Mouse (Mus musculus): Measurements from ENCODE around the gene Zfyve9. TPM values are rescaled to one million over a fixed set of nuclear protein-coding genes. Genes with fewer than 3 reads are reported as not detected.
A peak's percentile ranks its signal among the peaks of the same experiment; 100 is the strongest.

Gene Zfyve9
- polyA plus RNA-seq (2015; fragmentation: Nextera tagmentation; extraction: Ambion mirVana), result 0.95 and 0.97 TPM in 2 replicates

DNA sequence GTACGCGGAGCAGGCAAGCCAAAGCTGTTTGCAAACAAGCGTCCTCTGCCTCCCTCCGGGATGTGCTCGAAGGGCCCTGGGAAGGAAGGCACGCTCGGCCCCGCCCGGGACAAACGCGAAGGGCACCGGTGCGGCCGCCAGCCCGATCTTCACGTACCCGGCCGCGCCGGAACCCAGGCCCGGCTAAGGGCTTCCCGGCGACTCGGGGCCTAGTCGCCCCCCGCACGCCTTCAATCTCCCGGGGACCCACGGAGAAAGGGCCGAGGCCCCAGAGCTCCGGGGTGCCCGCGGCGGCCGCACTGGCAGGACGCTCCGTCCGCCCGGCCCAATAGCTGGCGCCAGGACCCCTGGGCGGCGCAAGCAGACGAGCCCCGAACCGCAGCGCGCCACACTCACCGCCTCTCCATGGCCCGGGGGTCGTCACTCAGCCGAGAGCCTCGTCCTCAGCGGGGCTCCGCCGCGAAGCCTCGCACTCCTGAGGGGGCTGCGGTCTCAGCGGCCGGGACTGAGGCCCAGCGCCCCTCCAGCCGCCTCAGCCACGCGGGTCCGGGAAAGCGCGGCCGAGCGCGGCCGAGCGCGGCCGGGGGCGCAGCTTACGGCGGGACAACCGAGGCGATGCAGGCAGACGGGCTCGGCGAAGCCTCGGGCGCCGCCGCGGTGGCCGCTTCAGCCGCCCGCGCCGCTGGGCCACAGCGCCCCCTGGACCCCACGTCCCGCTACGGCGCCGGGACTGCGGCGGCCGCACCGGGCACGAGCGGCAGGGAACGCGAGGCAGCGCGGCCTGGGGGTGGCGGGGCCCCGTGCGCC lies at the start of gene Zfyve9:
Gene Zfyve9 (minus strand): TSS at position 742 of the 807 bp plus-strand sequence.
- ATAC-seq, result peak; percentile 92
- Histone ChIP-seq H3K4me3 (ENCODE audit: low read depth, low read length) (peak within 1 kb of the TSS; percentile 68), H3K27me3 (ENCODE audit: insufficient read depth, low read length) (peaks cover 8% of the 10 kb centered on the region; the same call in 1 of the 2 replicates), H3K9ac (replicated peaks) (peak within 1 kb of the TSS; percentile 72), H3K9me3 (ENCODE audit: low read length) (no peaks in the 10 kb centered on the region), H3K4me1 (ENCODE audit: insufficient read depth) (no peaks in the 10 kb centered on the region; the same call in 1 of the 2 replicates), H3K4me2 (ENCODE audit: low read depth, low read length) (peak within 1 kb of the TSS; percentile 88), H3K36me3 (replicated peaks; ENCODE audit: insufficient read depth, low read length) (no peaks in the 10 kb centered on the region), H3K27ac (ENCODE audit: low read depth) (peak within 1 kb of the TSS; percentile 85)
- TF ChIP-seq EP300 (IDR thresholded peaks at IDR 0.05; ENCODE audit: low read depth) (no peak), CTCF (IDR thresholded peaks at IDR 0.05; ENCODE audit: low read depth) (peak; percentile 46)
- under 1% methylated on average over 100 of the region's 111 CpGs for WGBS (ENCODE audit: insufficient replicate concordance)
- DNase-seq, result peak; percentile 83

DNA sequence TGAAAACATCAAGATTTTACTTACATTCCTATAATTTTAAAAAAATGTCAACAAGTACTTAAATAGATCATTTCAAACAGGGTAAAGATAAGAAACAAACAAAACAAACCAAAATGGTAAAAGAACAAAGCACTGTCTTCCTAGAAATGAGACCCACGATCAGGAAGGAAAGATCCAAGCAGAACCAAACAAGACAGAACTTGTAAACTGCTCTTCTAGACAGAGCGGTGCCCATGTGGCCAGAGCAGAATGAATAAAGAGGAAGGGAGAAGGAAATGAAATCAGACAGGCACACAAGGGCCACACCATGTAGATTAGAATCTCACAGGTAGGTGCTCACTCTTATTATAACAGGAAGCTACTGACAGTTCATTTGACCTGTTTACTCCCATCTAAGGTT lies 46.0 kb upstream of the Zfyve9 start:
- 81% methylated on average over 2 of the region's 2 CpGs for whole genome bisulfite sequencing (ENCODE audit: insufficient replicate concordance)
- no peak overlapping the region for H3K9ac ChIP-seq (replicated peaks)

DNA sequence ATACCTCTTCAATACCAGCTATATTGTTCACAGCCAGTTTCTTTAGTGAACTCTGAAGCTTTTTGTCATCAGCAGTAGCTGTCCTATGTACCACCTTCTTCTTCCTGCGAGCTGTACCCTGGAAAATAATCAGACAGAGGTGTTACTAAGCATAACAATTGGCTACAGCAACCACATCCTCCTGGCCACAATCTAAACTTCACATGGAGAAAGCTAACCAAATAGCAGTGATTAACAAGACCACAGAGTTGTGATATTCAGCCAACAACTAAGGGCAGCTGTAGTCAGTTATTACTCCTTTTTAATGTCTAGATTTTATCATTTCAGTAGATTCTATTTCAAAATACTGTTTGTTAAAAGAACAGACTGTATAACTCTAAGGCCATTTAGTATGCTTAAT lies 45.5 kb upstream of the Zfyve9 start:
- no peak overlapping the region for H3K4me3 ChIP-seq (ENCODE audit: low read depth, low read length)
- no peak overlapping the region for H3K9ac ChIP-seq (replicated peaks)
- H3K36me3 ChIP-seq (replicated peaks; ENCODE audit: insufficient read depth, low read length), result peaks cover 50% of the 10 kb centered on the region
- H3K4me2 ChIP-seq (ENCODE audit: low read depth, low read length), result no peak overlapping the region
- TF ChIP-seq CTCF (IDR thresholded peaks at IDR 0.05; ENCODE audit: low read depth) (no peak), EP300 (IDR thresholded peaks at IDR 0.05; ENCODE audit: low read depth) (no peak)
- 72% methylated on average over 1 of the region's 1 CpGs for WGBS (ENCODE audit: insufficient replicate concordance)
- H3K4me1 ChIP-seq (ENCODE audit: insufficient read depth), result no peaks in the 10 kb centered on the region
- H3K27me3 ChIP-seq (ENCODE audit: insufficient read depth, low read length), result no peaks in the 10 kb centered on the region
- no peaks in the 10 kb centered on the region for H3K9me3 ChIP-seq (ENCODE audit: low read length)
- ATAC-seq, result no peak
- no peak overlapping the region for H3K27ac ChIP-seq (ENCODE audit: low read depth)
- no peak for DNase-seq

More for the DNA sequence above, 46.0 kb upstream of the Zfyve9 start:
- Histone ChIP-seq H3K4me1 (ENCODE audit: insufficient read depth) (no peaks in the 10 kb centered on the region), H3K27me3 (ENCODE audit: insufficient read depth, low read length) (no peaks in the 10 kb centered on the region), H3K27ac (ENCODE audit: low read depth) (no peak overlapping the region), H3K36me3 (replicated peaks; ENCODE audit: insufficient read depth, low read length) (peaks cover 50% of the 10 kb centered on the region), H3K4me3 (ENCODE audit: low read depth, low read length) (no peak overlapping the region), H3K9me3 (ENCODE audit: low read length) (no peaks in the 10 kb centered on the region), H3K4me2 (ENCODE audit: low read depth, low read length) (no peak overlapping the region)
- DNase-seq (no peak), ATAC-seq (no peak)
- TF ChIP-seq EP300 (IDR thresholded peaks at IDR 0.05; ENCODE audit: low read depth) (no peak), CTCF (IDR thresholded peaks at IDR 0.05; ENCODE audit: low read depth) (no peak)

DNA sequence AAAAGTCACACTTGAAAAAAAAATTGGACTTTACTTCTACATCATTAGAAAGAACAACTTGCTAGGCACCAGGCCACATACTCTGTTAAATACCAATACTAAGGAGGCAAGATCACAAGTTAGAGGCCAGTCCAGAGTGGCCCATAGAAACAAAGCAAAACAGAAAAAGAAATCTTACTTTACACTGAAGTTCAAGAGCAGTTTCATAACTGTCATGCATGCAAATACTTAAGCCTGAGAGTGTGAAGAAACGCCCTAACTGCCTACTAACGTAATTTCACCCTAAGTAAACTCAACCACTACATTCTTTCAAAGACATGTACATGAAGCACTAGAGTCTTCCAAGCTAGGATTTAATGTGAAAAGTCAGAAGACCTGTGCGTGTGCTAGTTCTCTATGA lies 45.1 kb upstream of the Zfyve9 start:
- TF ChIP-seq EP300 (IDR thresholded peaks at IDR 0.05; ENCODE audit: low read depth) (no peak), CTCF (IDR thresholded peaks at IDR 0.05; ENCODE audit: low read depth) (no peak)
- ATAC-seq, result no peak

DNA sequence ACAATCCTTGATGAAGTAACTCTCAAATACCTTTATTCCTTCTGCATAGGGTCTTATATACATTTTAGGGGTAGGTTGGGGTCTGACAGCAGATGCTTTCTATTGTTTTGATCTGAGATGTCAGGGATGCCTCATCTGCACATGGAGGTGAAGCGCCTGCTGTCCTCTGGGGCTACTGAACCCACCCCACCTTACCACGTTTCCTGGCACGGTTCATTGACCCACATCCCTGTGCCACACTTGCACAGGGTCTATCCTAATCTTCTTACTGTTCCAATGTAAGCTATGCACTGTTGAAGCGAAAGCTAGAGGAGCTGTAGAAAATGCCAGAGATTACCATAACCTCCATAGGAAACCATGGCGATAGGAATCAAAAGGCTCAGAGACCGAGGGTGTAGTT lies 31.0 kb upstream of the Zfyve9 start:
- ATAC-seq (no peak), DNase-seq (no peak)
- WGBS (ENCODE audit: insufficient replicate concordance), result 70% methylated on average over 6 of the region's 6 CpGs
- Histone ChIP-seq H3K4me1 (ENCODE audit: insufficient read depth) (no peaks in the 10 kb centered on the region), H3K4me2 (ENCODE audit: low read depth, low read length) (no peak overlapping the region), H3K27ac (ENCODE audit: low read depth) (no peak overlapping the region), H3K27me3 (ENCODE audit: insufficient read depth, low read length) (no peaks in the 10 kb centered on the region), H3K36me3 (replicated peaks; ENCODE audit: insufficient read depth, low read length) (no peaks in the 10 kb centered on the region), H3K4me3 (ENCODE audit: low read depth, low read length) (no peak overlapping the region), H3K9ac (replicated peaks) (no peak overlapping the region), H3K9me3 (ENCODE audit: low read length) (no peaks in the 10 kb centered on the region)
- TF ChIP-seq EP300 (IDR thresholded peaks at IDR 0.05; ENCODE audit: low read depth), result no peak
- no peak for TF ChIP-seq CTCF (IDR thresholded peaks at IDR 0.05; ENCODE audit: low read depth)

More for the DNA sequence above, 45.1 kb upstream of the Zfyve9 start:
- Histone ChIP-seq H3K4me3 (ENCODE audit: low read depth, low read length) (no peak overlapping the region), H3K9ac (replicated peaks) (no peak overlapping the region), H3K27me3 (ENCODE audit: insufficient read depth, low read length) (no peaks in the 10 kb centered on the region), H3K9me3 (ENCODE audit: low read length) (no peaks in the 10 kb centered on the region), H3K27ac (ENCODE audit: low read depth) (no peak overlapping the region), H3K4me1 (ENCODE audit: insufficient read depth) (no peaks in the 10 kb centered on the region), H3K36me3 (replicated peaks; ENCODE audit: insufficient read depth, low read length) (peaks cover 54% of the 10 kb centered on the region), H3K4me2 (ENCODE audit: low read depth, low read length) (no peak overlapping the region)
- DNase-seq, result no peak
- 85% methylated on average over 3 of the region's 3 CpGs for WGBS (ENCODE audit: insufficient replicate concordance)

DNA sequence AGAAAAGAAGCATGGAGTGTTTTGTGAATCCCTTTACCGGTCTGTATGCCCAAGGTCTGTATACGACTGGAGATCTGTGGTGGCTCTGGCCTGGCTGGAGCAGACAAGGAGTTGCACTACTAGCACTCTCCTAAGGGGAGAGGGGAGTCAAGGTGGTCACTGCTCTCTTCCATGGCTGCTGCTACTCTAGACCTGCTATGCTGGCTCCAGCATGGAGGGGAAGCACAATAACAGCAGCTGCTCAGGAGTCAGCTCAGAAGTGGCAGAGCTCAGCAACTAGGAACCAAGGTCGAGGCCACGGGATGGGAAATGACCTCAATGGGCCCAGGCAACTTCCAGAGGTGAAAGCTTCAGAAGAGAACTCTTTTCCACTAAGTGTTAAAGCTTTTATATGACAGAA lies 30.5 kb upstream of the Zfyve9 start:
- 56% methylated on average over 4 of the region's 4 CpGs for WGBS (ENCODE audit: insufficient replicate concordance)
- no peak overlapping the region for H3K27ac ChIP-seq (ENCODE audit: low read depth)
- TF ChIP-seq EP300 (IDR thresholded peaks at IDR 0.05; ENCODE audit: low read depth) (no peak), CTCF (IDR thresholded peaks at IDR 0.05; ENCODE audit: low read depth) (no peak)
- no peaks in the 10 kb centered on the region for H3K9me3 ChIP-seq (ENCODE audit: low read length)
- H3K27me3 ChIP-seq (ENCODE audit: insufficient read depth, low read length), result no peaks in the 10 kb centered on the region
- no peaks in the 10 kb centered on the region for H3K36me3 ChIP-seq (replicated peaks; ENCODE audit: insufficient read depth, low read length)
- ATAC-seq (no peak), DNase-seq (no peak)
- no peak overlapping the region for H3K4me3 ChIP-seq (ENCODE audit: low read depth, low read length)
- H3K4me1 ChIP-seq (ENCODE audit: insufficient read depth), result no peaks in the 10 kb centered on the region
- no peak overlapping the region for H3K4me2 ChIP-seq (ENCODE audit: low read depth, low read length)
- H3K9ac ChIP-seq (replicated peaks), result no peak overlapping the region

All from liver, postnatal 0 days (tissue).